Mouse (Mus musculus) bone marrow, adult 2 months (tissue): ENCODE data around the gene Ccnb1.

Experiments used
- CTCF ChIP-seq: fragments of 200-500 bp; IDR thresholded peaks from 2 replicates; pipeline ENCODE4 v1.5.1; 2011; ENCODE audit warnings: low read length, control low read depth; ENCODE audit not compliant: control insufficient read depth, insufficient read depth
- POLR2A ChIP-seq: fragments of 200-500 bp; IDR thresholded peaks from 2 replicates; pipeline ENCODE4 v1.6.1; 2011; ENCODE audit warnings: low read depth, mild to moderate bottlenecking, control low read depth, low read length, borderline replicate concordance; ENCODE audit not compliant: control insufficient read depth

DNA sequence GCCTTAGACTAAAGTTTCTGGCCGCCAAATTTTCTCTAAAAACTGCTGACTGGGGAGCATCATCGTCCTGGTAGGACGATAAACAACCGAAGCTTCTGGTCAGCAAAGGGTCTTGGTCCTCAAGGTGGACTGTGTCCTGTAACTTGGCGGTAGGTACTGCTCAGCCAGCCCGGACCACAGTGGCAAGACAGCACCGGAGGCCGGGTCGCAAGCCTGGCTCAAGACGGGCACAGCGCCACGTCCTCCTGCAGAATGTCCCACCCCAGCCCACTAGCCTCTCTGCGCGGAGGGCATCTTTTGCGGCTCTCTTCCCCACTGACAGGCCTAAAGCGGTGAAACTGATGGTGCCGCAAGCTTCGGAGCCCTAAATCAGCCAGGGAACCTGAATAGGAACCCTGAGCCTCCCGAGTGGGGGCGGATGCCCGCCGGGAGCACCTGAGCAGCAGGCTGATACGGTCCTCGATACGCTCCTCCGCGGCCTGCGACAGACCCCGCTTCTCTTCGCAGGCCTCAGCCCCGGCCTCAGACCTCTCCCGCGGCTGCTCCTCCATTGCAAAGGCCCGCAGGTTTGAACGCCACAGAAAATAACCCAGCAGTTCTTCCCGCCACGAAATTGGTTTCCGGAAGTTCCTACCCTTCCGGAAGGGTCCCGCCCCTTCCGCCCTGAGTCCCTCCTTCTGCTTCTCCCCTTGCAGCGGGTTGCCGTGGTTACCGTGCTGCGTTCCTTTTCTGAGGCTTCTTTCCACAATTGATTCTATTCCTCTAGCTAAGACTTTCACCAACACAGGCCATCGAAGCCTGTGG is 10.9 kb downstream of the Ccnb1 start, which contains the start of gene Cenph:
- no peak for TF ChIP-seq CTCF
- TF ChIP-seq POLR2A, result no peak
